Mouse (Mus musculus) liver, embryonic 14 days (tissue): ENCODE measurements around the gene 1700034I23Rik. TPM values are rescaled to one million over a fixed set of nuclear protein-coding genes. Genes with fewer than 3 reads are reported as not detected.

ENCODE experiments used
- polyA plus RNA-seq: library from polyadenylated mRNA; depleted of rRNA; stranded (reverse); fragments of >200 nt; gene quantifications from 2 replicates; pipeline ENCODE4 v1.2.3, GENCODE M21; 2012; rRNA removed

The 1700034I23Rik gene
- not detected in 2 replicates for polyA plus RNA-seq

GRCm38 (mm10) chr3:40902443-40902842, at the start of gene 1700034I23Rik:
Gene 1700034I23Rik (minus strand): TSS chr3:40902543.

GRCm38 (mm10) chr3:40949170-40949902, 47.0 kb upstream of the 1700034I23Rik start, which contains the start of gene Larp1b:
Gene Larp1b (plus strand): TSS chr3:40949828.

Other genes with a start within 250 kb of the 1700034I23Rik start
- gene Slc25a31, start 193.7 kb downstream of the 1700034I23Rik start, polyA plus RNA-seq = 0.01 and 0.05 TPM in 2 replicates
- gene Hspa4l, start 158.0 kb downstream of the 1700034I23Rik start, polyA plus RNA-seq = 5.5 TPM in 2 replicates
- 22.6 and 24.0 TPM in 2 replicates for gene Plk4, start 102.5 kb downstream of the 1700034I23Rik start, polyA plus RNA-seq
- 2.3 and 2.7 TPM in 2 replicates for gene Mfsd8, start 55.7 kb downstream of the 1700034I23Rik start, polyA plus RNA-seq
- 1.9 and 2.1 TPM in 2 replicates for gene Abhd18, start 55.6 kb downstream of the 1700034I23Rik start, polyA plus RNA-seq
- gene Larp1b, start 47.3 kb upstream of the 1700034I23Rik start, polyA plus RNA-seq = 9.8 and 10.7 TPM in 2 replicates
- 12.7 and 13.0 TPM in 2 replicates for gene Pgrmc2, start 180.5 kb upstream of the 1700034I23Rik start, polyA plus RNA-seq